Mouse (Mus musculus): ENCODE measurements around the gene Taz. TPM values are rescaled to one million over a fixed set of nuclear protein-coding genes. Genes with fewer than 3 reads are reported as not detected.

The Taz gene
- polyA plus RNA-seq (2014; fragmentation: Nextera tagmentation; extraction: Ambion mirVana) = 49.1 and 58.2 TPM in 2 replicates

DNA sequence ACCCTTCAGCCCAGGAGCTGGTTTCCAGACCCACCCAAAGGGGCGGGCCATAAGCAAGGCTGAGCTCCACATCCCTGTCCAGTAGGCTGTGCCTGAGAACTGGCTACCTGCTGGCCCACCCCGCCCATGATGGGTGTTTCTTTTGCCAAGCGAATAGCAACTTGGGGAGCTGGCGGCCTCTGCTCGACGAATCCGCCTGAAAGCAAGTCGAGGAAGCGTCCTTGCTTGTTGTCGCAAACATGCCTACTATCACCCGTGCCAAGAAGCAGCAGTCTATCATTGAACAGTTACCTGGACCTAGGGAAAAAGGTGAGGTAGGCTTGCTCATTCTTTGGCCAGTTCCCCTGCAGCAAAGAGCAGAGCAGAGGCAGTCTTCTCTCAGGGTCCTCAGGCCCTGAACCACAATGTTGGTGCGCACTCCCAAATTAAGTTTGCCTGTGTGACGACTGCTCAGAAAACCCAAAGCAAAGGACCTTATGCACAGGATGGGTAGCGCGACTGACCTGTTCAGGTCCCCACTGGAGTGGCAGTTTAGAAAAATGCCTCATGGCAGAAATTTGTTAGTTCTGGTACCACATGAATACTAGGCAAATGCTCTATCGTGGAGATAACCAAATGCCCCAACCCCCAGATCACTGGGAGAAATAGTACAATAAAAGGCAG, at the start of gene Taz, which contains the start of gene Dnase1l1:
Gene Taz, plus strand, starts transcription at position 181 of the 663 bp plus-strand sequence.
Gene Dnase1l1, minus strand, starts transcription at position 606 of the 663 bp plus-strand sequence.
- Histone ChIP-seq H3K4me1 (ENCODE audit: control insufficient read depth, insufficient read depth, low read length) (peaks cover 2% of the 10 kb centered on the region; the same call in 1 of the 2 replicates), H3K4me2 (peak within 1 kb of the TSS; percentile 79), H3K36me3 (ENCODE audit: control insufficient read depth, insufficient read depth, low read length) (no peaks in the 10 kb centered on the region), H3K27ac (ENCODE audit: low read depth, low read length) (peak within 1 kb of the TSS; percentile 78), H3K4me3 (ENCODE audit: low read depth, low read length) (peak within 1 kb of the TSS; percentile 55), H3K9me3 (replicated peaks; ENCODE audit: control insufficient read depth, low read length) (no peaks in the 10 kb centered on the region), H3K9ac (ENCODE audit: low read depth, low read length) (peak within 1 kb of the TSS; percentile 73), H3K27me3 (ENCODE audit: control insufficient read depth, insufficient read depth, low read length) (no peaks in the 10 kb centered on the region)
- peak; percentile 92 for ATAC-seq (replicated peaks; ENCODE audit: insufficient number of reproducible peaks, low FRiP score, low TSS enrichment)
- 15% methylated on average over 16 of the region's 16 CpGs for WGBS (ENCODE audit: insufficient replicate concordance)

DNA sequence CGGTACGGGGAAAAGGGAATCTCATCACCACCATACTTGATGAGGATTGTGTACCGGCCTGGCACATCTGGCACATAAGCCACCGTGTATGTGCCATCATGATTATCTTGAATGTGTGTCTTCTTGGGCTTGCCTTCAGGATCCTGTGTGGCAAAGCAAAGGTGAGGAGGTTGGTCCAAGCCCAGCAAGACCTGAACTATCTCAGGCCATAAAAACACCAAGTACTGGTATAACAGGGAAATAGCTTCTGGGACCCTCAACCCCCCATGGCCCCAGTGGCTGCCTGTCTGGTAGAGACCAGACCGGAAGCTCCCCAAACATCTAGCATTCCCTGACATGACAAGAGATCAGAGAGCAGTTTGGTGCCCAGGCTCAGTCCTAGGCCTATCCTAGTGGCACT, 48.5 kb upstream of the Taz start:
- Histone ChIP-seq H3K9ac (ENCODE audit: low read depth, low read length) (no peak overlapping the region), H3K27me3 (ENCODE audit: control insufficient read depth, insufficient read depth, low read length) (no peaks in the 10 kb centered on the region), H3K4me1 (ENCODE audit: control insufficient read depth, insufficient read depth, low read length) (no peaks in the 10 kb centered on the region), H3K36me3 (ENCODE audit: control insufficient read depth, insufficient read depth, low read length) (peaks cover 34% of the 10 kb centered on the region), H3K4me2 (no peak overlapping the region), H3K9me3 (replicated peaks; ENCODE audit: control insufficient read depth, low read length) (no peaks in the 10 kb centered on the region), H3K4me3 (ENCODE audit: low read depth, low read length) (no peak overlapping the region), H3K27ac (ENCODE audit: low read depth, low read length) (no peak overlapping the region)
- no peak for ATAC-seq (replicated peaks; ENCODE audit: insufficient number of reproducible peaks, low FRiP score, low TSS enrichment)
- 86% methylated on average over 5 of the region's 5 CpGs for WGBS (ENCODE audit: insufficient replicate concordance)

DNA sequence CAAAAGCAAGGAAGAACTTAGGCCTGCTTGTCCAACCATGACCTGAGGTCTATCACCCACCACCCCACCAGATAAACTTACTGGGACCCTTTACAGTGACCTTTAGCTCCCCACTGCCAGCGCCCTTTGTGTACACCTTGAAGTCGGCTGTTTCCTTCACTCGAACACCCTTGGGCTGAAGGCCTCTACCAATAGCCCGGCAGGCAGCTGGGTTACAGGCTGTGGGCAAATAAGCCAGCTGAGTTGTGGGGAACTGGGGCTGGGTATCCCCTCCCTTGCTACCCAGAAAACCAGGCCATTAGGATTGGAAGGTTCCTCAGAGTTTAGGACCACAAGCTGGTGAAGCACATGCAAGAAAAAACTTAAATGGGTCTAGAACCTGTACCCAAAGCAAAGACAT, 41.4 kb upstream of the Taz start:
- WGBS (ENCODE audit: insufficient replicate concordance) = 88% methylated on average over 4 of the region's 4 CpGs
- Histone ChIP-seq H3K4me3 (ENCODE audit: low read depth, low read length) (no peak overlapping the region), H3K4me2 (no peak overlapping the region), H3K9ac (ENCODE audit: low read depth, low read length) (no peak overlapping the region), H3K27me3 (ENCODE audit: control insufficient read depth, insufficient read depth, low read length) (no peaks in the 10 kb centered on the region), H3K9me3 (replicated peaks; ENCODE audit: control insufficient read depth, low read length) (no peaks in the 10 kb centered on the region), H3K4me1 (ENCODE audit: control insufficient read depth, insufficient read depth, low read length) (no peaks in the 10 kb centered on the region), H3K36me3 (ENCODE audit: control insufficient read depth, insufficient read depth, low read length) (peaks cover 25% of the 10 kb centered on the region), H3K27ac (ENCODE audit: low read depth, low read length) (no peak overlapping the region)
- ATAC-seq (replicated peaks; ENCODE audit: insufficient number of reproducible peaks, low FRiP score, low TSS enrichment) = no peak

DNA sequence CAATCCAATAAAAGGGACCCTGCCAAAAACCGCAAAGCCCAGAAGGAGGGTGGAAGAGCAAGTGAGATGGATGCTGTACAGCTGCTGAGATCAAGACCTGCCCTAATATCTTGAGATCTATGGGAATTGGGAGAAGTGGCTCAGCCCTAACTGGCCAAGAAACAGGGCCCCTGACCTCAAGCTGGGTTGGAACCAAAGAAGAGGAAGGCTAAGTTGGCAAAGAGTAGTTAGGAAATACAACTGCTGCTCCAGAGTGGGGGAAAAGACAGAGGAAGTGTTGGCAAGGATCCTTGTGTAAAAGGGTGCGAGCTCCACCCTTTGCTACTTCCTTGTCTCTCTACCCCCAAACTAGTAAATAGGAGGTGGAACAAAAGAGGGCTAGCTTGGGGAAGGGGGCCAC, 38.3 kb upstream of the Taz start:
- Histone ChIP-seq H3K9ac (ENCODE audit: low read depth, low read length) (peak overlapping the region; percentile 70), H3K9me3 (replicated peaks; ENCODE audit: control insufficient read depth, low read length) (no peaks in the 10 kb centered on the region), H3K4me1 (ENCODE audit: control insufficient read depth, insufficient read depth, low read length) (no peaks in the 10 kb centered on the region), H3K4me2 (peak overlapping the region; percentile 71), H3K36me3 (ENCODE audit: control insufficient read depth, insufficient read depth, low read length) (peaks cover 17% of the 10 kb centered on the region), H3K27me3 (ENCODE audit: control insufficient read depth, insufficient read depth, low read length) (no peaks in the 10 kb centered on the region), H3K27ac (ENCODE audit: low read depth, low read length) (no peak overlapping the region; the same call in 1 of the 2 replicates), H3K4me3 (ENCODE audit: low read depth, low read length) (peak overlapping the region; percentile 59; the same call in 1 of the 2 replicates)
- 88% methylated on average over 2 of the region's 2 CpGs for WGBS (ENCODE audit: insufficient replicate concordance)
- ATAC-seq (replicated peaks; ENCODE audit: insufficient number of reproducible peaks, low FRiP score, low TSS enrichment) = no peak

DNA sequence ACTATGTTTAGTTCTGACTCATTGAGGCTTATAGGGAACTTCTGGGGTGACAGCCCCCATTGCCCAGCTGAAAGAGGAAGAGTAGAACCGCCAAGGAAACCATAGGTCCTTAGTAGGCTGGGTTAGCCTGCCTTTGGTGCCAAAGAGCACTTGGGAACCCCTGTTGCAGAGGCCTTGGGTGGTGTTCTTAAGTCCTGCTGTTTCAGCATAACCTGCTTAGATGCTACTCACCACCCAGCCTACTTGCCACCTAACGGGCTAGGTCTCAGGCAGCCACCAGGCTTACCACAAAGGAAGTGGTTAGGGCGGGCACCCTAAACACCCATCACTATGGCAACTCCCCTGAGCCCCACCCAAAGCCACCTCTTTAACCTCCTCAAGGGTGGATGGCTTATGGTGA, 37.9 kb upstream of the Taz start:
- H3K27me3 ChIP-seq (ENCODE audit: control insufficient read depth, insufficient read depth, low read length) = no peaks in the 10 kb centered on the region
- H3K9me3 ChIP-seq (replicated peaks; ENCODE audit: control insufficient read depth, low read length) = no peaks in the 10 kb centered on the region
- no peak for ATAC-seq (replicated peaks; ENCODE audit: insufficient number of reproducible peaks, low FRiP score, low TSS enrichment)
- no peaks in the 10 kb centered on the region for H3K4me1 ChIP-seq (ENCODE audit: control insufficient read depth, insufficient read depth, low read length)
- peaks cover 17% of the 10 kb centered on the region for H3K36me3 ChIP-seq (ENCODE audit: control insufficient read depth, insufficient read depth, low read length)
- peak overlapping the region; percentile 68; the same call in 1 of the 2 replicates for H3K27ac ChIP-seq (ENCODE audit: low read depth, low read length)
- H3K4me2 ChIP-seq = peak overlapping the region; percentile 71
- peak overlapping the region; percentile 70 for H3K9ac ChIP-seq (ENCODE audit: low read depth, low read length)
- 40% methylated on average over 3 of the region's 3 CpGs for WGBS (ENCODE audit: insufficient replicate concordance)
- H3K4me3 ChIP-seq (ENCODE audit: low read depth, low read length) = peak overlapping the region; percentile 59

DNA sequence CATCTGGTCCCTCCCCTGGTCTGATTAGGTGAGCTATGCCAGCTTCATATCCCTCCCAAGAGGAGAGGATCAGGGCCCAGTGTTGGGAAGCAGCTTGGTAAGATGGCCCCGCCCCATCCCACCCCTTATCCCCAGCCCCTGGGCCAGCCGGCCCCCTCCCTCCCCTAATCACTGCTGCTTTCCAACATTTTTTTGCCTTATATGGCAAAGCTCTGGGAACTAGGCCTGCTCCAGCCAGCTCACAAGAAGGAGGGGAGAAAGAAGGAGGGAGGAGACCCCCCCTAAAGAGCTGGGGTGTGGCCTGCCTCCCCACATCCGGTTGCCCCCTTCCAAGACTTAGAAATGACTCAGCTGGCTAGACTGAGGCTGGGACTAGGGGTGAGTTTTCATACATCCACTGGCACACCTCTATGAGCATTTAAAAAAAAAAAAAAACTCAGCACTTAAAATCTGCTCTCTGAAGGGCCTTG, 37.1 kb upstream of the Taz start:
- peak overlapping the region; percentile 93 for H3K27ac ChIP-seq (ENCODE audit: low read depth, low read length)
- peak; percentile 68 for ATAC-seq (replicated peaks; ENCODE audit: insufficient number of reproducible peaks, low FRiP score, low TSS enrichment)
- 19% methylated on average over 3 of the region's 3 CpGs for WGBS (ENCODE audit: insufficient replicate concordance)
- H3K4me2 ChIP-seq = peak overlapping the region; percentile 71
- H3K36me3 ChIP-seq (ENCODE audit: control insufficient read depth, insufficient read depth, low read length) = peaks cover 13% of the 10 kb centered on the region
- H3K9me3 ChIP-seq (replicated peaks; ENCODE audit: control insufficient read depth, low read length) = no peaks in the 10 kb centered on the region
- H3K27me3 ChIP-seq (ENCODE audit: control insufficient read depth, insufficient read depth, low read length) = no peaks in the 10 kb centered on the region
- H3K4me1 ChIP-seq (ENCODE audit: control insufficient read depth, insufficient read depth, low read length) = no peaks in the 10 kb centered on the region
- peak overlapping the region; percentile 78 for H3K9ac ChIP-seq (ENCODE audit: low read depth, low read length)
- H3K4me3 ChIP-seq (ENCODE audit: low read depth, low read length) = peak overlapping the region; percentile 59

DNA sequence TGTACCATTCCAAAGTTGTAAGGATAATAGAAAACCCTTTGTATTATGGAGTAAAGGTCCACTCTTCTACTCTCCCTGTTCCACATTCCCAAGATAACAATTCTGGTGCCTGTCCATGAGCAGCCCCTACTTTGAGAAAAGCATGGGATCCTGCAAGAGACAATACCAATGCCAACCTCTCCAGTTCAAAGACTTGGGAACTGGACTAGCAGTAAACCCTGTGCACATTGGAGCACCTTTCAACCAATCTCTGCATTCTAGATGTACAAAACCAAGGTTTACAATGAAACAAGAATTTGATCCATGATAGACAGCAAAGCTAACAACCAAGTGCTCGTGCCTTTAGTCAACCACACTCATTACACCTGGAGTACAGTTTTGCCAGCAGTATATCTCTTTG, 36.6 kb upstream of the Taz start:
- no peak for ATAC-seq (replicated peaks; ENCODE audit: insufficient number of reproducible peaks, low FRiP score, low TSS enrichment)
- peak overlapping the region; percentile 71 for H3K4me2 ChIP-seq
- H3K27me3 ChIP-seq (ENCODE audit: control insufficient read depth, insufficient read depth, low read length) = no peaks in the 10 kb centered on the region
- peak overlapping the region; percentile 93 for H3K27ac ChIP-seq (ENCODE audit: low read depth, low read length)
- WGBS (ENCODE audit: insufficient replicate concordance) = 23% methylated on average over 1 of the region's 1 CpGs
- no peaks in the 10 kb centered on the region for H3K9me3 ChIP-seq (replicated peaks; ENCODE audit: control insufficient read depth, low read length)
- no peaks in the 10 kb centered on the region for H3K4me1 ChIP-seq (ENCODE audit: control insufficient read depth, insufficient read depth, low read length)
- peak overlapping the region; percentile 59 for H3K4me3 ChIP-seq (ENCODE audit: low read depth, low read length)
- peak overlapping the region; percentile 78 for H3K9ac ChIP-seq (ENCODE audit: low read depth, low read length)
- peaks cover 9% of the 10 kb centered on the region; the same call in 1 of the 2 replicates for H3K36me3 ChIP-seq (ENCODE audit: control insufficient read depth, insufficient read depth, low read length)

DNA sequence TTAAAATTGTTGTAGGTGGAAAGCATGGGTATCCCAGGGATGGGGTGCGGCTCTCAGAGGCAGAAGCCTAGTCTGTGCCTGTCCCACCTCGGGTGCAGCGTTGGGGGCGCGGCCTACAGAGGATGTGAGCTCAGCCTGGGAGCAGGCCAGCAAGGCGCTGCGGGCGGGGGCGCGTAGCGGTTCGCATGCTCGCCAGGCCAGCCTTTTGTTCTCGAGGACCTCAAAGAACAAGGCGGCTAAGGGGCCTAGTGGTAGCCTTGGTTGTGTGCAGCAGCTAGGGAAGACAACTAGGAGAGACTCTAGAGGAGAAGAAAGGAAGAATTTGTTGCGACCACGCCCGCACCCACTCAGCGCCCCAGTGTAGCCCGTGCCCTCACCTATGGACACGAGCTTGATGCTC, 36.0 kb upstream of the Taz start:
- Histone ChIP-seq H3K9ac (ENCODE audit: low read depth, low read length) (peak overlapping the region; percentile 78), H3K27ac (ENCODE audit: low read depth, low read length) (peak overlapping the region; percentile 93), H3K4me3 (ENCODE audit: low read depth, low read length) (peak overlapping the region; percentile 59), H3K36me3 (ENCODE audit: control insufficient read depth, insufficient read depth, low read length) (peaks cover 9% of the 10 kb centered on the region; the same call in 1 of the 2 replicates), H3K27me3 (ENCODE audit: control insufficient read depth, insufficient read depth, low read length) (no peaks in the 10 kb centered on the region), H3K9me3 (replicated peaks; ENCODE audit: control insufficient read depth, low read length) (no peaks in the 10 kb centered on the region), H3K4me2 (peak overlapping the region; percentile 71), H3K4me1 (ENCODE audit: control insufficient read depth, insufficient read depth, low read length) (no peaks in the 10 kb centered on the region)
- no peak for ATAC-seq (replicated peaks; ENCODE audit: insufficient number of reproducible peaks, low FRiP score, low TSS enrichment)
- 23% methylated on average over 21 of the region's 21 CpGs for WGBS (ENCODE audit: insufficient replicate concordance)
